Mouse (Mus musculus) forebrain, embryonic 16.5 days (tissue): ENCODE data around the gene Rara. TPM values are rescaled to one million over a fixed set of nuclear protein-coding genes. Genes with fewer than 3 reads are reported as not detected.
"Not testable (repeated sequence)": the region's sequence is repeated elsewhere in the genome, so short reads cannot be mapped to it uniquely, and the experiment has no call there.

Experiments
- ATAC-seq: fragments of 200-750 bp; cut with Nextera tagmentation; 2 replicates; pipeline ENCODE4 v1.8.0; 2017; ENCODE audit warnings: mild to moderate bottlenecking, moderate library complexity
- H3K27ac ChIP-seq: fragments of 300-500 bp; sonication (generic); 2 replicates; pipeline ENCODE4 v1.5.1; 2014; ENCODE audit warnings: low read length, control low read depth
- H3K27me3 ChIP-seq: fragments of 300-500 bp; sonication (generic); replicated peaks from 2 replicates; pipeline ENCODE4 v1.6.1; 2014; ENCODE audit warnings: low read length; ENCODE audit not compliant: control insufficient read depth, insufficient read depth
- H3K36me3 ChIP-seq: fragments of 300-500 bp; sonication (generic); 2 replicates; pipeline ENCODE4 v1.6.1; 2014; ENCODE audit not compliant: control insufficient read depth, insufficient read depth
- H3K4me1 ChIP-seq: fragments of 300-500 bp; sonication (generic); replicated peaks from 2 replicates; pipeline ENCODE4 v1.6.1; 2014; ENCODE audit warnings: low read length; ENCODE audit not compliant: control insufficient read depth, insufficient read depth
- H3K4me2 ChIP-seq: fragments of 300-500 bp; sonication (generic); 2 replicates; pipeline ENCODE4 v1.6.1; 2014; ENCODE audit warnings: mild to moderate bottlenecking, low read length, control low read depth
- H3K4me3 ChIP-seq: fragments of 300-500 bp; sonication (generic); replicated peaks from 2 replicates; pipeline ENCODE4 v1.5.1; 2014; ENCODE audit warnings: mild to moderate bottlenecking, low read length, control low read depth
- H3K9ac ChIP-seq: fragments of 300-500 bp; sonication (generic); replicated peaks from 2 replicates; pipeline ENCODE4 v1.6.1; 2014; ENCODE audit warnings: low read depth, low read length, control low read depth
- H3K9me3 ChIP-seq: fragments of 300-500 bp; sonication (generic); 2 replicates; pipeline ENCODE4 v1.6.1; 2016; ENCODE audit warnings: low read length; ENCODE audit not compliant: control insufficient read depth
- WGBS: fragments of 180-500 bp; shearing (Covaris S2); extraction: QIAGEN DNeasy Blood & Tissue Kit; methylation state at CpG from one replicate; pipeline ENCODE4 v1.1.7; 2014; 5-methylcytosine and 5-hydroxymethylcytosine counted together
- polyA plus RNA-seq: library from polyadenylated mRNA; unstranded; fragments of >200 nt; fragmentation: Nextera tagmentation; extraction: Ambion mirVana; gene quantifications from 2 replicates; pipeline ENCODE4 v1.2.1, GENCODE M21; 2015

Rara gene
- polyA plus RNA-seq, 1 experiment from 2014 or later = 9.5 TPM

DNA sequence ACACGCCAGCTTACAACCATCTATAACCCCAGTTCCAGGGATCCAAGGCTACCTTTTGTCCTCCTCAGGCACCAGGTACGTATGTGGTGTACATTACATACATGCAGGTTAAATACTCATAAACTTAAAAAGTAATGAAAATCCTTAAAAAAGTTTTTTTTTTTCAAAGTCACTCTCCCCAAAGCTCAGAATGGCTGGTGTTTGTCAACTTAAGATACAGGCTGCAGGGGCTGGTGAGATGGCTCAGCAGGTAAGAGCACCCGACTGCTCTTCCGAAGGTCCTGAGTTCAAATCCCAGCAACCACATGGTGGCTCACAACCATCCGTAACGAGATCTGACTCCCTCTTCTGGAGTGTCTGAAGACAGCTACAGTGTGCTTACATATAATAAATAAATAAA is 60.6 kb downstream of the Rara start:
- H3K9ac ChIP-seq, H3K36me3 ChIP-seq, H3K4me1 ChIP-seq, H3K27me3 ChIP-seq, H3K27ac ChIP-seq, ATAC-seq, H3K9me3 ChIP-seq, H3K4me3 ChIP-seq, H3K4me2 ChIP-seq: not testable (repeated sequence)
- WGBS = 98% methylated on average over 4 of the region's 6 CpGs

GRCm38 (mm10) chr11:98990866-98991265 is 63.2 kb downstream of the Rara start:
- peaks cover 3% of the 10 kb centered on the region; the same call in 1 of the 2 replicates for H3K36me3 ChIP-seq
- H3K27me3 ChIP-seq = no peaks in the 10 kb centered on the region
- H3K4me1 ChIP-seq = no peaks in the 10 kb centered on the region
- H3K9me3 ChIP-seq = no peaks in the 10 kb centered on the region
- no peak overlapping the region for H3K9ac ChIP-seq
- ATAC-seq = no peak
- no peak overlapping the region for H3K4me2 ChIP-seq
- no peak overlapping the region for H3K4me3 ChIP-seq
- no peak overlapping the region for H3K27ac ChIP-seq
- 79% methylated on average over 6 of the region's 6 CpGs for WGBS

GRCm38 (mm10) chr11:98995987-98996386 is 68.4 kb downstream of the Rara start:
- H3K4me3 ChIP-seq = no peak overlapping the region
- no peak overlapping the region for H3K4me2 ChIP-seq
- H3K4me1 ChIP-seq = no peaks in the 10 kb centered on the region
- H3K9ac ChIP-seq = no peak overlapping the region
- ATAC-seq = no peak
- H3K9me3 ChIP-seq = no peaks in the 10 kb centered on the region
- H3K27ac ChIP-seq = no peak overlapping the region
- peaks cover 3% of the 10 kb centered on the region; the same call in 1 of the 2 replicates for H3K36me3 ChIP-seq
- 91% methylated on average over 7 of the region's 7 CpGs for WGBS
- no peaks in the 10 kb centered on the region for H3K27me3 ChIP-seq

DNA sequence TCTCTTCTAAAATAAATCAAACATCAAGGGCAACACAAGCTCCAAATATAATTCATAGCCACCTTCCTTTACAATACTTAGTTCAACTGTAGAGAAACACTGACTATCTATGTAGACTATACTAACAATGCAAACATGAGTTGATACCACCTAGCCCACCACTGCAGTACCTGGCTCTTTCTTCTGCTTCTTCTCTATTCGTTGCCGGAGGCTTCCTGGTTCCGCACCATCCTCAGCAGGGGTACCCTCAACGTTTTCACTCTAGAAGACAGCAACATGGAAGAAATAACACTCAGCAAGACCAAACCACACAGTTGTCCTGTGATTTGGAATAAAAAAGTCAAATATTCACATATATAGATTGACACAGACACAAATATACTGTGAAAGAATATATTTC is 70.0 kb downstream of the Rara start:
- Histone ChIP-seq H3K4me2 (no peak overlapping the region), H3K4me1 (no peaks in the 10 kb centered on the region), H3K27ac (no peak overlapping the region), H3K27me3 (no peaks in the 10 kb centered on the region), H3K9me3 (no peaks in the 10 kb centered on the region), H3K9ac (no peak overlapping the region), H3K4me3 (no peak overlapping the region), H3K36me3 (peaks cover 6% of the 10 kb centered on the region; the same call in 1 of the 2 replicates)
- ATAC-seq = no peak
- 91% methylated on average over 4 of the region's 4 CpGs for WGBS

DNA sequence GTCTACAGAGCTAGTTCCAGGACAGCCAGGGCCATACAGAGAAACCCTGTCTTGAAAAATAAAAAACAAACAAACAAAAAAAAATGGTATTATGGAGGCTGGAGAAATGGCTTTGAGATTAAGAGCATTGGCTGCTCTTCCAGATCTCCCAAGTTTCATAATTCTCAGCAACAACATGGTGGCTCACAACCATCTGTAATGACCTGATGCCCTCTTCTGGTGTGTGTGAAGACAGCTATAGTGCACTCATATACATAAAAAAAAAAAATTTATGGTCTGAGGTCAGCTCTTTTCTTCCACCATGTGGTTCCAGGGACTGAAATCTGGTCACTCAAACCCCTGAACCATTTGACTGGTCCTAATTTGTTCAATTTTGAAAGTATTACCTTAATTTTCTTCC is 71.2 kb downstream of the Rara start:
- H3K4me1 ChIP-seq = no peaks in the 10 kb centered on the region
- no peak overlapping the region for H3K9ac ChIP-seq
- peaks cover 6% of the 10 kb centered on the region; the same call in 1 of the 2 replicates for H3K36me3 ChIP-seq
- no peak overlapping the region for H3K27ac ChIP-seq
- no peaks in the 10 kb centered on the region for H3K27me3 ChIP-seq
- H3K9me3 ChIP-seq = no peaks in the 10 kb centered on the region
- ATAC-seq = no peak
- H3K4me3 ChIP-seq = no peak overlapping the region
- H3K4me2 ChIP-seq = no peak overlapping the region

DNA sequence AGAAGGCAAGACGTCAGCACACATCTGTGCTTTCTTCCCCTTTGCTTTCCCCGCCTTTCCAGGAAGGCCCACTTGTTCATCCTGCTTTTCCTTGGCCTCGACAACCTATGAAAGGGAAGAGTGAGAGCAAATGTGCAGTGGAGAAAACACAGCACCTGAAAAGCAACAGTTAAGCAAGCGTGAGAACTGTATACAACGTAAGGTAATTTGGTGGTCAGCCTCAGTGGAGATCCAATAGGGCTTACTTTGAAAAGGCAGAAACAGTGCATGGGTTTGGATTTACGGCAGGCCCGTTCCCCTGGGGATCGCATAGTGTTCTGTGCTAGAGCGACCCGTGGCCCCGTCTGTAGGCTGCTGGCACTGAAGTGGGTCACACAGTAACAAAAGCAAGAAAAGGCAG is 71.6 kb downstream of the Rara start:
- Histone ChIP-seq H3K27me3 (no peaks in the 10 kb centered on the region), H3K9ac (no peak overlapping the region), H3K36me3 (peaks cover 4% of the 10 kb centered on the region; the same call in 1 of the 2 replicates), H3K4me3 (no peak overlapping the region), H3K4me1 (no peaks in the 10 kb centered on the region), H3K9me3 (no peaks in the 10 kb centered on the region), H3K4me2 (no peak overlapping the region), H3K27ac (no peak overlapping the region)
- no peak for ATAC-seq
- 90% methylated on average over 11 of the region's 11 CpGs for WGBS

DNA sequence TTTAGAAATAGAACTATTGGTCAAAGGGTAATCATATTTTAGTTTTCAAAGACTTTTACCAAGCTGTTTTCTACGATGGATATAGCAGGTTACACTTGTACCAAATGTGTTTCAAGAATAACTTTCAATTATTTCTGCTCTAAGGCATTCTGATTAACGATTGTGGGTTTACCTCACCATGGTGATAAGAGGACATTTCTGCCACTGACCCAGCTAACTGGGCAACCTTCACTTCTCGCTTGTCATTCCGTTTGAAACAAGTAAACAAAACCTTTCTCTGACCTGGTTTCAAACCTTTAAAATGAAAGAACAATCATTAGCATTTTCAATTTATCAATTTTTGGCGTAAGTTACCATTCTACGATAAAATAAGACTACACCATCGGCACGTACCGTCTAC is 79.2 kb downstream of the Rara start:
- no peaks in the 10 kb centered on the region for H3K9me3 ChIP-seq
- 0 out of 2 replicates have a peak, but pooled peaks cover 9% of the 10 kb centered on the region for H3K36me3 ChIP-seq
- no peak for ATAC-seq
- 91% methylated on average over 9 of the region's 9 CpGs for WGBS
- no peaks in the 10 kb centered on the region for H3K27me3 ChIP-seq
- H3K4me3 ChIP-seq = no peak overlapping the region
- H3K4me1 ChIP-seq = no peaks in the 10 kb centered on the region
- H3K4me2 ChIP-seq = no peak overlapping the region
- no peak overlapping the region for H3K9ac ChIP-seq
- no peak overlapping the region for H3K27ac ChIP-seq

DNA sequence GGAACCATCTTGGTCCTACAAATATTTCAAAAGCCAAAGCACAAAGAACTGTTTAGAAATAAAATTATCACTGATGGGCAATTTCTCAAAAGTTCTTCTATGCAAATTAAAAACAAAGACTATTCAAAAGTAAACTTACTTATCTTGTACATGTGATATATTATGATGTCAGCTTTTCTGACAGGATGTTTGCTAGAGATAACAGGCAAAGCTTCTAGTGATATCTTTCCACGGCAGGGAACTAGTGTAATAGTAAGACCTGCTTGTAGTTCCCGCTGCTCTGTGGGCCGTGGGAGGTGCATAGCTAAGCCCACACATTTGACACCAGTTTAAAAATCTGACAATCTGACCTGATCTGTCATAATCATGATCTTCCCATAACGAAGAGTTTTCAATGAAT is 82.5 kb downstream of the Rara start:
- WGBS = 96% methylated on average over 4 of the region's 4 CpGs
- Histone ChIP-seq H3K27me3 (no peaks in the 10 kb centered on the region), H3K4me3 (no peak overlapping the region), H3K27ac (no peak overlapping the region), H3K4me1 (no peaks in the 10 kb centered on the region), H3K9ac (no peak overlapping the region), H3K36me3 (0 out of 2 replicates have a peak, but pooled peaks cover 6% of the 10 kb centered on the region), H3K4me2 (no peak overlapping the region), H3K9me3 (no peaks in the 10 kb centered on the region)
- ATAC-seq = no peak

- no peak overlapping the region for H3K27ac ChIP-seq
- no peaks in the 10 kb centered on the region for H3K9me3 ChIP-seq
- 0 out of 2 replicates have a peak, but pooled peaks cover 6% of the 10 kb centered on the region for H3K36me3 ChIP-seq
- no peak overlapping the region for H3K4me3 ChIP-seq
- ATAC-seq = no peak
- no peak overlapping the region for H3K4me2 ChIP-seq
- H3K9ac ChIP-seq = no peak overlapping the region
- no peaks in the 10 kb centered on the region for H3K27me3 ChIP-seq
- 94% methylated on average over 5 of the region's 5 CpGs for WGBS
- no peaks in the 10 kb centered on the region for H3K4me1 ChIP-seq
Observed at GRCm38 (mm10) chr11:99010706-99011105, 83.1 kb downstream of the Rara start.

DNA sequence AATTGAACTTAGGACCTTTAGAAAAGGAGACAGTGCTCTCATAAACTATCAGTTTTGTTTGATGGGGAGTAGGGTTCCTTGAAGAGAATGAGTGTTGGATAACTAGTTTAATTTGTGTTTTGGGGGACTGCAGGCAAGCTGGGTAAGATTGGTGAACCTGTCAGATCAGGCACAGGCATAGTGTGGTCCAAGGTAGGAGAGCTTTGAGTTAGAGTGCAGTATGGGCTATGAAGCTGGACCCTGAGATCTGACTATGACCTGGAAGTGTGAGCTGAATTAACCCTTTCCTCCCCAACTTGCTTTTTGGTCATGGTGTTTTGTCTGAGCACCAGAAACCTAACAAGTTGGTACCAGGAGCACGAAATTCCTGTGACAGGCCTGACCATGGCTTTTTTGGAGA is 86.2 kb downstream of the Rara start:
- no peaks in the 10 kb centered on the region for H3K4me1 ChIP-seq
- H3K4me2 ChIP-seq = no peak overlapping the region
- H3K27me3 ChIP-seq = no peaks in the 10 kb centered on the region
- H3K9me3 ChIP-seq = no peaks in the 10 kb centered on the region
- 97% methylated on average over 1 of the region's 1 CpGs for WGBS
- H3K4me3 ChIP-seq = no peak overlapping the region
- ATAC-seq = no peak
- H3K36me3 ChIP-seq = 0 out of 2 replicates have a peak, but pooled peaks cover 6% of the 10 kb centered on the region
- H3K9ac ChIP-seq = no peak overlapping the region
- H3K27ac ChIP-seq = no peak overlapping the region
